Mouse (Mus musculus): ENCODE measurements around the gene Exo1. TPM values are rescaled to one million over a fixed set of nuclear protein-coding genes. Genes with fewer than 3 reads are reported as not detected.

The Exo1 gene
- total RNA-seq, 1 experiment = 77.1 TPM

GRCm38 (mm10) chr1:175938731-175939130, 58.4 kb downstream of the Exo1 start:
- in situ Hi-C loops (cut with MboI; ENCODE audit: low sequenced_read_pairs in 2 of 2, unreplicated experiment in 2 of 2) = no loop called here
- no peak for TF ChIP-seq ZC3H11A (IDR thresholded peaks at IDR 0.05; ENCODE audit: borderline replicate concordance, low read depth, low read length)
- TF ChIP-seq HCFC1 (IDR thresholded peaks at IDR 0.05; ENCODE audit: borderline replicate concordance, insufficient read depth, low read length) = no peak
- no peak for TF ChIP-seq MAFK (IDR thresholded peaks at IDR 0.05; ENCODE audit: insufficient read depth, low read depth, low read length)
- no peak for TF ChIP-seq ZNF384 (IDR thresholded peaks at IDR 0.05; ENCODE audit: low read depth, low read length)
- no peak for TF ChIP-seq CHD2 (IDR thresholded peaks at IDR 0.05; ENCODE audit: low read depth, low read length)
- H3K4me1 ChIP-seq (ENCODE audit: control insufficient read depth in 2 of 2, insufficient read depth in 2 of 2, low read length in 2 of 2, poor library complexity in 1 of 2) = no peaks in the 10 kb centered on the region
- H3K9me3 ChIP-seq (ENCODE audit: control insufficient read depth, insufficient read depth, low read depth, low read length) = no peaks in the 10 kb centered on the region
- no peaks in the 10 kb centered on the region for H3K36me3 ChIP-seq (ENCODE audit: control insufficient read depth, insufficient read depth, low read length, poor library complexity, severe bottlenecking)
- no peak overlapping the region for H3K4me3 ChIP-seq (ENCODE audit: insufficient read depth in 1 of 2, low read depth in 1 of 2, low read length in 2 of 2, poor library complexity in 1 of 2, severe bottlenecking in 1 of 2)
- DNase-seq (ENCODE audit: low read depth, low spot score) = no peak
- H3K27ac ChIP-seq (ENCODE audit: insufficient read depth, low read depth, low read length, poor library complexity, severe bottlenecking) = no peak overlapping the region
- no peak overlapping the region for H3K9ac ChIP-seq (ENCODE audit: insufficient read depth, low read depth, low read length, poor library complexity, severe bottlenecking)

- TF ChIP-seq ZC3H11A (IDR thresholded peaks at IDR 0.05; ENCODE audit: borderline replicate concordance, low read depth, low read length) (no peak), CHD2 (IDR thresholded peaks at IDR 0.05; ENCODE audit: low read depth, low read length) (no peak), MAFK (IDR thresholded peaks at IDR 0.05; ENCODE audit: insufficient read depth, low read depth, low read length) (no peak), HCFC1 (IDR thresholded peaks at IDR 0.05; ENCODE audit: borderline replicate concordance, insufficient read depth, low read length) (no peak), ZNF384 (IDR thresholded peaks at IDR 0.05; ENCODE audit: low read depth, low read length) (no peak)
- Histone ChIP-seq H3K4me1 (ENCODE audit: control insufficient read depth in 2 of 2, insufficient read depth in 2 of 2, low read length in 2 of 2, poor library complexity in 1 of 2) (no peaks in the 10 kb centered on the region), H3K27ac (ENCODE audit: insufficient read depth, low read depth, low read length, poor library complexity, severe bottlenecking) (no peak overlapping the region), H3K4me3 (ENCODE audit: insufficient read depth in 1 of 2, low read depth in 1 of 2, low read length in 2 of 2, poor library complexity in 1 of 2, severe bottlenecking in 1 of 2) (no peak overlapping the region), H3K9me3 (ENCODE audit: control insufficient read depth, insufficient read depth, low read depth, low read length) (no peaks in the 10 kb centered on the region), H3K9ac (ENCODE audit: insufficient read depth, low read depth, low read length, poor library complexity, severe bottlenecking) (no peak overlapping the region), H3K36me3 (ENCODE audit: control insufficient read depth, insufficient read depth, low read length, poor library complexity, severe bottlenecking) (no peaks in the 10 kb centered on the region)
- in situ Hi-C loops (cut with MboI; ENCODE audit: low sequenced_read_pairs in 2 of 2, unreplicated experiment in 2 of 2) = no loop called here
- DNase-seq (ENCODE audit: low read depth, low spot score) = no peak
Measured at GRCm38 (mm10) chr1:175943168-175943567, 62.8 kb downstream of the Exo1 start.

DNA sequence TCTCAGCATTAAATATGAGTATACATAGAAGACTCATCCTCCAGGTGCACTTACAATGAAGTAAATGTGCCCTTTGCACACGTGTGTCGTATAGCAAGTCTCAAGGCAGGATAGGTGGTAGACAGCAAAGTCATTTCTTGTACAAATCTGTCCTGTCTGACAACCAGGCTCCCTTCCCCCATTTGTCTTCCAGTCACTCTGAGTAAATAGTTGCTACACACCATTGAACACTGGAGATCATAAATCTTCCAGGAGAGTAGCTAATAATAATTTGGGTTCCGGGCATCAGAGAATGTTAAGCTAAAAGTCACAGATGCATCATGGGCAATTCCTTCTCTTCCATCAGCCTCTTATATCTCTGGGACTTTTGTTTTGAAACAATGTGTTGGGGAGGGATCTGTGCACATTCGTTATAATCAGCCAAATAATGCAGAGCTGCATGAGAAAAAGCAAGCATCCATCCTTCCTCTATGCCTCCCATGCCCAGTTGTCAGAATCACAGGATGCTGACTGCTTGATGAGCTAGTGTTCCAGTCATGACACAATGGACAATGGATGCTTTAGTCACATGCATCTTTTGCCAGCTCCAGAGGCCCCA, 66.4 kb downstream of the Exo1 start:
- DNase-seq (ENCODE audit: low read depth, low spot score) = no peak
- Histone ChIP-seq H3K4me3 (ENCODE audit: insufficient read depth in 1 of 2, low read depth in 1 of 2, low read length in 2 of 2, poor library complexity in 1 of 2, severe bottlenecking in 1 of 2) (no peak overlapping the region), H3K9ac (ENCODE audit: insufficient read depth, low read depth, low read length, poor library complexity, severe bottlenecking) (no peak overlapping the region), H3K9me3 (ENCODE audit: control insufficient read depth, insufficient read depth, low read depth, low read length) (no peaks in the 10 kb centered on the region), H3K4me1 (ENCODE audit: control insufficient read depth in 2 of 2, insufficient read depth in 2 of 2, low read length in 2 of 2, poor library complexity in 1 of 2) (no peaks in the 10 kb centered on the region), H3K27ac (ENCODE audit: insufficient read depth, low read depth, low read length, poor library complexity, severe bottlenecking) (no peak overlapping the region), H3K36me3 (ENCODE audit: control insufficient read depth, insufficient read depth, low read length, poor library complexity, severe bottlenecking) (no peaks in the 10 kb centered on the region)
- TF ChIP-seq HCFC1 (IDR thresholded peaks at IDR 0.05; ENCODE audit: borderline replicate concordance, insufficient read depth, low read length) = no peak
- no peak for TF ChIP-seq MAFK (IDR thresholded peaks at IDR 0.05; ENCODE audit: insufficient read depth, low read depth, low read length)
- no peak for TF ChIP-seq ZNF384 (IDR thresholded peaks at IDR 0.05; ENCODE audit: low read depth, low read length)
- no peak for TF ChIP-seq CHD2 (IDR thresholded peaks at IDR 0.05; ENCODE audit: low read depth, low read length)
- no peak for TF ChIP-seq ZC3H11A (IDR thresholded peaks at IDR 0.05; ENCODE audit: borderline replicate concordance, low read depth, low read length)
- in situ Hi-C loops (cut with MboI; ENCODE audit: low sequenced_read_pairs in 2 of 2, unreplicated experiment in 2 of 2) = no loop called here

DNA sequence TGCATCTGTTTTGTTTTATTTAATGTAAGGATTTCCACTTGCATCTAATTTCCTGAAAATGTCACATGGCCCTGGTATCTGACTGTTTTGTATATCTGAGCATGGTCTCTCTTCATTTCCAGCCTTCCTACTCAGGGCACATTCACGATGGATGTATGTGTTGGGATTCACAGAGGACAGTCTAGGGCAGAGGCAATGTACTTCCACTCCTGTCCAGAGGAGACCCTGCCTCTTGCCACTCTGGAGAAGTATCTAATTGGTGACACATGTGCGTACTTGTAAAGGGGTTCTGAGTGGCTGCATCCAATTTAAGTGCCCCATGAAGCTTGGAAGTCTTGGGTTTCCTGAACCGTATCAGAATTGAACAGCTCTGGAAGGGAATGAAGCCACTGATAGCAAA, 70.0 kb downstream of the Exo1 start:
- Histone ChIP-seq H3K27ac (ENCODE audit: insufficient read depth, low read depth, low read length, poor library complexity, severe bottlenecking) (no peak overlapping the region), H3K4me3 (ENCODE audit: insufficient read depth in 1 of 2, low read depth in 1 of 2, low read length in 2 of 2, poor library complexity in 1 of 2, severe bottlenecking in 1 of 2) (no peak overlapping the region), H3K4me1 (ENCODE audit: control insufficient read depth in 2 of 2, insufficient read depth in 2 of 2, low read length in 2 of 2, poor library complexity in 1 of 2) (no peaks in the 10 kb centered on the region), H3K9ac (ENCODE audit: insufficient read depth, low read depth, low read length, poor library complexity, severe bottlenecking) (no peak overlapping the region), H3K36me3 (ENCODE audit: control insufficient read depth, insufficient read depth, low read length, poor library complexity, severe bottlenecking) (no peaks in the 10 kb centered on the region), H3K9me3 (ENCODE audit: control insufficient read depth, insufficient read depth, low read depth, low read length) (no peaks in the 10 kb centered on the region)
- TF ChIP-seq ZC3H11A (IDR thresholded peaks at IDR 0.05; ENCODE audit: borderline replicate concordance, low read depth, low read length) (no peak), HCFC1 (IDR thresholded peaks at IDR 0.05; ENCODE audit: borderline replicate concordance, insufficient read depth, low read length) (no peak), ZNF384 (IDR thresholded peaks at IDR 0.05; ENCODE audit: low read depth, low read length) (no peak), CHD2 (IDR thresholded peaks at IDR 0.05; ENCODE audit: low read depth, low read length) (no peak), MAFK (IDR thresholded peaks at IDR 0.05; ENCODE audit: insufficient read depth, low read depth, low read length) (no peak)
- no peak for DNase-seq (ENCODE audit: low read depth, low spot score)
- in situ Hi-C loops (cut with MboI; ENCODE audit: low sequenced_read_pairs in 2 of 2, unreplicated experiment in 2 of 2) = no loop called here
